Mouse (Mus musculus): ENCODE measurements around the gene Rpl35a. TPM values are rescaled to one million over a fixed set of nuclear protein-coding genes. Genes with fewer than 3 reads are reported as not detected.

Rpl35a gene
- polyA plus RNA-seq (2012): 13.1 and 13.8 TPM in 2 replicates

- H3K4me1 ChIP-seq (ENCODE audit: control insufficient read depth): peaks cover 42% of the 10 kb centered on the region
- peak within 1 kb of the TSS; percentile 65 for H3K4me3 ChIP-seq (replicated peaks)
- TF ChIP-seq GATA1 (IDR thresholded peaks at IDR 0.05; ENCODE audit: low read length) (no peak), TAL1 (IDR thresholded peaks at IDR 0.05; ENCODE audit: low read length) (no peak)
- peaks cover 6% of the 10 kb centered on the region; the same call in 1 of the 2 replicates for H3K27me3 ChIP-seq (ENCODE audit: control insufficient read depth)
- H3K9me3 ChIP-seq (ENCODE audit: control insufficient read depth, low read length): no peaks in the 10 kb centered on the region
- peaks cover 38% of the 10 kb centered on the region for H3K36me3 ChIP-seq (ENCODE audit: control insufficient read depth)
Measured at GRCm38 (mm10) chr16:33056095-33056785, at the start of gene Rpl35a, which contains the start of gene Iqcg. Gene Rpl35a, plus strand, starts transcription at chr16:33056453. Gene Iqcg, minus strand, starts transcription at chr16:33056218.

- TF ChIP-seq GATA1 (IDR thresholded peaks at IDR 0.05; ENCODE audit: low read length) (no peak), TAL1 (IDR thresholded peaks at IDR 0.05; ENCODE audit: low read length) (no peak)
- Histone ChIP-seq H3K27me3 (ENCODE audit: control insufficient read depth) (no peaks in the 10 kb centered on the region), H3K36me3 (ENCODE audit: control insufficient read depth) (peaks cover 73% of the 10 kb centered on the region), H3K9me3 (ENCODE audit: control insufficient read depth, low read length) (no peaks in the 10 kb centered on the region), H3K4me1 (ENCODE audit: control insufficient read depth) (no peaks in the 10 kb centered on the region), H3K4me3 (replicated peaks) (no peak overlapping the region)
Measured at GRCm38 (mm10) chr16:33006888-33007287, 49.4 kb upstream of the Rpl35a start.

DNA sequence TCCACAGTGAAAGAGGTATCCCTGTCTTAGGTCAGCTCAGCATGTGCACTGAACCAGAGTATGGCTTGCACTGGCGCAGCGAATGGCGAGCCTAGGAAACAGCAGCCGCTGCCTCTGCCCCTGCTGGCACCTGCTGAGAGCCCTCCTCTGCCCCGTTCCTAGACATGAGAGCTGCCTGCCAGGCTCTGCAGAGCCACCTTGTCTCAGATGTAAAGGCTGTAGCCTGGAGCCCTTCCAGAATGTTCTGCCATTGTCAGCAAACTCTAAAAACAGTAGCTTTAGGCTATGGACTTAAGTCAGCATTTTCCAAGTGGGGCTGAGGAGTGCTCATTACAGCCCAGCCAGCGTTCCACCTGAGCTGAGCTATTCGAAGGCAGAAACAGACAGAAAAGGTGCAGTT, 48.8 kb upstream of the Rpl35a start:
- H3K9me3 ChIP-seq (ENCODE audit: control insufficient read depth, low read length): no peaks in the 10 kb centered on the region
- H3K27me3 ChIP-seq (ENCODE audit: control insufficient read depth): no peaks in the 10 kb centered on the region
- H3K4me1 ChIP-seq (ENCODE audit: control insufficient read depth): no peaks in the 10 kb centered on the region
- H3K4me3 ChIP-seq (replicated peaks): no peak overlapping the region
- TF ChIP-seq TAL1 (IDR thresholded peaks at IDR 0.05; ENCODE audit: low read length): no peak
- no peak for TF ChIP-seq GATA1 (IDR thresholded peaks at IDR 0.05; ENCODE audit: low read length)
- peaks cover 75% of the 10 kb centered on the region for H3K36me3 ChIP-seq (ENCODE audit: control insufficient read depth)

DNA sequence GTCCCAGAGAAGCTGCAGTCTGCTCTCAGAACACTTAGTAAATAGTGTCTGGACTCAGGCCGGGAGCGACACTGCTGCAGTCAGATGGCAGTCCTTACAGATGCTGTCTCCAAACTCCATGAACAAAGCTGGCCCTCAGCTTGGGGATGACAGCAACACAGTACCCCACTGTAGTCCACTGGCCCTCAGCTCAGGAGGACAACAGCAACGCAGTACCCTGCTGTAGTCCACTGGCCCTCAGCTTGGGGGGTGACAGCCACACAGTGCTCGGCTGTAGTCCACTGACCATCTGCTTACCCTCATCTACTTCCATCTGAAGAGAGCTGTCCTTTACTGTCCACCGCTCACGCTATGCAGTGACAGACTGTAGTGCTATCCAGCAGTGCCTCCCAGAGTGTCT, 46.1 kb upstream of the Rpl35a start:
- H3K36me3 ChIP-seq (ENCODE audit: control insufficient read depth): peaks cover 92% of the 10 kb centered on the region
- no peaks in the 10 kb centered on the region for H3K4me1 ChIP-seq (ENCODE audit: control insufficient read depth)
- H3K4me3 ChIP-seq (replicated peaks): no peak overlapping the region
- no peaks in the 10 kb centered on the region for H3K9me3 ChIP-seq (ENCODE audit: control insufficient read depth, low read length)
- no peaks in the 10 kb centered on the region for H3K27me3 ChIP-seq (ENCODE audit: control insufficient read depth)
- TF ChIP-seq GATA1 (IDR thresholded peaks at IDR 0.05; ENCODE audit: low read length) (no peak), TAL1 (IDR thresholded peaks at IDR 0.05; ENCODE audit: low read length) (no peak)

GRCm38 (mm10) chr16:33013801-33014200, 42.5 kb upstream of the Rpl35a start:
- Histone ChIP-seq H3K4me1 (ENCODE audit: control insufficient read depth) (no peaks in the 10 kb centered on the region), H3K4me3 (replicated peaks) (no peak overlapping the region), H3K36me3 (ENCODE audit: control insufficient read depth) (peaks cover 80% of the 10 kb centered on the region), H3K9me3 (ENCODE audit: control insufficient read depth, low read length) (no peaks in the 10 kb centered on the region), H3K27me3 (ENCODE audit: control insufficient read depth) (no peaks in the 10 kb centered on the region)
- no peak for TF ChIP-seq GATA1 (IDR thresholded peaks at IDR 0.05; ENCODE audit: low read length)
- TF ChIP-seq TAL1 (IDR thresholded peaks at IDR 0.05; ENCODE audit: low read length): no peak

- no peaks in the 10 kb centered on the region for H3K9me3 ChIP-seq (ENCODE audit: control insufficient read depth, low read length)
- no peak for TF ChIP-seq TAL1 (IDR thresholded peaks at IDR 0.05; ENCODE audit: low read length)
- TF ChIP-seq GATA1 (IDR thresholded peaks at IDR 0.05; ENCODE audit: low read length): no peak
- peaks cover 4% of the 10 kb centered on the region; the same call in 1 of the 2 replicates for H3K4me1 ChIP-seq (ENCODE audit: control insufficient read depth)
- no peaks in the 10 kb centered on the region for H3K27me3 ChIP-seq (ENCODE audit: control insufficient read depth)
- H3K36me3 ChIP-seq (ENCODE audit: control insufficient read depth): peaks cover 69% of the 10 kb centered on the region
- H3K4me3 ChIP-seq (replicated peaks): no peak overlapping the region
Measured at GRCm38 (mm10) chr16:33014921-33015320, 41.3 kb upstream of the Rpl35a start.

DNA sequence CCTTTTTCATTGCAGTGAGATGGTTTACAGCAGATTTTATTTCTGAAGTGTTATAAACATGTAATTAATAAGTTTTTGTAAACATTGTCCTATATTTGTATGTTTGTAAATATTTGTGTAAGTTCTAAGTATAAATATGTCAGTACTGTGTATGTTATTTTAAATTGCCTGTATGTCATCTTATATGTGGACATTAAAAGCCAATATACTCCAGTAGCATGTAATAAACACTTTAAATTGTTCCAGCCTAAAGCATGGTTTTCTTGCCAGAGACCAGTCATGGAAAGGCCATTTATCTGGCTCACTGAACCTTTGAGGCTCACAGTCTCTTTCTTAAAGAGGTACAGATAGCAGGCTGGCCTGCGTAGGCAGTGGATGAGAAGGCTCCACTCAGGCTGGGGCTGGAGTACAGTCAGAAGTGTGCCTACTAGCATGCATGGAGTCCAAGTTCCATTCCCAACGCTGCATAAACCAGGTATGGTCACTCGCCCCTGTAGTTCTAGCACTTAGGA, 40.8 kb upstream of the Rpl35a start:
- peaks cover 64% of the 10 kb centered on the region for H3K36me3 ChIP-seq (ENCODE audit: control insufficient read depth)
- TF ChIP-seq GATA1 (IDR thresholded peaks at IDR 0.05; ENCODE audit: low read length) (no peak), TAL1 (IDR thresholded peaks at IDR 0.05; ENCODE audit: low read length) (no peak)
- peaks cover 4% of the 10 kb centered on the region; the same call in 1 of the 2 replicates for H3K4me1 ChIP-seq (ENCODE audit: control insufficient read depth)
- no peaks in the 10 kb centered on the region for H3K9me3 ChIP-seq (ENCODE audit: control insufficient read depth, low read length)
- no peaks in the 10 kb centered on the region for H3K27me3 ChIP-seq (ENCODE audit: control insufficient read depth)
- no peak overlapping the region for H3K4me3 ChIP-seq (replicated peaks)

DNA sequence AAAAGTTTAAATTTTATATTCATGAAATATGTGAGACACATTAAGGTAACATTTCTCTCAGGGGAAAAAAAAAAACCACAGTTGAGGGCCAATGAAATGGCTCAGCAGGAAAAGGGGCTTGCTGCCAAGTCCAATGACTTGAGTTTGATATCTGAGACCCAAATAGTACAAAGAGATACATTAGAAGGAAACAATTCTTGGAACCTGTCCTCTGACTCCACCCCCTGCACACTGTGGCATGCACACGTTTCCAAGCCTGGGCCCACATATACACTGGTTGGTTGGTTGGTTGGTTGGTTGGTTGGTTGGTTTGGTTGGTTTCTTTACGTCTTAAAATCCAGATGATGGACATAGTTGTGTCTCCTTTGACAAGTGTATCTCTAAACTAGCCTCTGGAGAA, 40.3 kb upstream of the Rpl35a start:
- H3K4me1 ChIP-seq (ENCODE audit: control insufficient read depth): peaks cover 4% of the 10 kb centered on the region; the same call in 1 of the 2 replicates
- TF ChIP-seq GATA1 (IDR thresholded peaks at IDR 0.05; ENCODE audit: low read length) (no peak), TAL1 (IDR thresholded peaks at IDR 0.05; ENCODE audit: low read length) (no peak)
- H3K4me3 ChIP-seq (replicated peaks): no peak overlapping the region
- no peaks in the 10 kb centered on the region for H3K27me3 ChIP-seq (ENCODE audit: control insufficient read depth)
- no peaks in the 10 kb centered on the region for H3K9me3 ChIP-seq (ENCODE audit: control insufficient read depth, low read length)
- peaks cover 59% of the 10 kb centered on the region for H3K36me3 ChIP-seq (ENCODE audit: control insufficient read depth)

DNA sequence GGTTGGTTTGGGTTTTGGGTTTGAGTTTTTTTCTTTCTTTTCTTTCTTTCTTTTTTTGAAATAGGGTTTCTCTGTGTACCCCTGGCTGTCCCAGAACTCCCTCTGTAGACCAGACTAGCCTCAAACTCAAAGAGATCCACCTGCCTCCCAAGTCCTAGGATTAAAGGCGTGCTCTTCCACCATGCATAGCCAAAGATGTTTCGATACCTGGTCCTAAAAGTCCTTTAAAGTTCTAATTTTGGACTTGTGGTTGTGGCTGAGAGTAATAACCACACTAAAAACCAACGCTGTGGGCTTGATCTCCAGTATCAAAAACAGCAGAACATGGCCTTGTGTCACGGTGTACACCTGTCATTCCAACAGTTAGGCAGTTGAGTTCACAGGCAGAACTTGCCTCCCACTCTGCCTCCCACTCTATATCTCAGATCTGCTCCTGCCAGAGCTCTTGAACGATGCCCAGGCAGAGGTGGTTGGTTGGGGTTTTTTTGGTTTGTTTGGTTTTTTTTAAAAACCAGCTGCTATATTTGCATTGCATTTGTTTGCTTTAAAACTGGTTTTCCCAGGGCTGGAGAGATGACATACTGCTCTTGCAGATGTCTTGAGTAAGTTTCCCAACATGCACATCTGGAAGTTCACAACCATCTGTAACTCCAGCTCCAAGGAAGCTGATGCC, 38.4 kb upstream of the Rpl35a start:
- no peaks in the 10 kb centered on the region for H3K9me3 ChIP-seq (ENCODE audit: control insufficient read depth, low read length)
- H3K27me3 ChIP-seq (ENCODE audit: control insufficient read depth): no peaks in the 10 kb centered on the region
- peaks cover 4% of the 10 kb centered on the region; the same call in 1 of the 2 replicates for H3K4me1 ChIP-seq (ENCODE audit: control insufficient read depth)
- TF ChIP-seq GATA1 (IDR thresholded peaks at IDR 0.05; ENCODE audit: low read length) (no peak), TAL1 (IDR thresholded peaks at IDR 0.05; ENCODE audit: low read length) (no peak)
- peaks cover 44% of the 10 kb centered on the region for H3K36me3 ChIP-seq (ENCODE audit: control insufficient read depth)
- H3K4me3 ChIP-seq (replicated peaks): no peak overlapping the region
